Mouse (Mus musculus): ENCODE results near the gene Olfr710. TPM values are rescaled to one million over a fixed set of nuclear protein-coding genes. Genes with fewer than 3 reads are reported as not detected.
"Not testable (repeated sequence)": the region's sequence is repeated elsewhere in the genome, so short reads cannot be mapped to it uniquely, and the experiment has no call there.

Olfr710 gene
- polyA plus RNA-seq (2014; fragmentation: Nextera tagmentation; extraction: Ambion mirVana) = not detected in 2 replicates

DNA sequence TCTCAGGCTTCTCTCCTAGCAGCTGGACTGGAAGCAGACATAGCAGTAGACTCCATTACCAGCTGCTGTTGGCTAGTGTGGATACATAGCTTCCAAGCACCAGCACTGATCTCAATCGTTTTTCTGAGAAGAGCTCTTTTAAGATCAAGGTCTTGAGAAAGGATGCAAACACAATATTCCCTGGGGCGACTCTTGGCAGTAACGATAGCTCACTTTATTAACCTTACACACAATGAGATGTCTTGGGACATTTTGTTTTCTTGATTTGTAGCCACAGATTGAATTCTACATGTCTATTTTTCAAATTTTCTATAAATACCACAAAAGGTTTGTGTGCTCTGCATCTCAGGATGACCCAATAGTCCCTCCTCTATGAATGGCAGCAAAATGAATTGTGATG, at the start of gene Olfr710:
Gene Olfr710, minus strand, starts transcription at position 101 of the 400 bp plus-strand sequence.
- no peak for ATAC-seq (ENCODE audit: insufficient number of reproducible peaks, insufficient read depth, low FRiP score, low read depth)
- H3K9me3 ChIP-seq (ENCODE audit: control insufficient read depth, low read length) = no peaks in the 10 kb centered on the region
- H3K27ac ChIP-seq (replicated peaks in 1 of 2; ENCODE audit: control insufficient read depth in 1 of 2, insufficient read depth in 1 of 2, low read depth in 2 of 2, low read length in 2 of 2) = no peak within 1 kb of the TSS
- H3K27me3 ChIP-seq (ENCODE audit: control insufficient read depth, insufficient read depth, low read length) = no peaks in the 10 kb centered on the region
- 76% methylated on average over 3 of the region's 3 CpGs for WGBS
- H3K4me3 ChIP-seq (ENCODE audit: control insufficient read depth in 1 of 2, insufficient read depth in 1 of 2, low read depth in 1 of 2, low read length in 2 of 2) = no peak within 1 kb of the TSS
- H3K9ac ChIP-seq (ENCODE audit: low read length) = no peak within 1 kb of the TSS
- H3K4me1 ChIP-seq (ENCODE audit: control insufficient read depth in 2 of 2, insufficient read depth in 2 of 2, low read length in 2 of 2) = no peaks in the 10 kb centered on the region
- H3K4me2 ChIP-seq (ENCODE audit: low read length) = no peak within 1 kb of the TSS
- H3K36me3 ChIP-seq (ENCODE audit: control insufficient read depth, insufficient read depth, low read length) = no peaks in the 10 kb centered on the region

DNA sequence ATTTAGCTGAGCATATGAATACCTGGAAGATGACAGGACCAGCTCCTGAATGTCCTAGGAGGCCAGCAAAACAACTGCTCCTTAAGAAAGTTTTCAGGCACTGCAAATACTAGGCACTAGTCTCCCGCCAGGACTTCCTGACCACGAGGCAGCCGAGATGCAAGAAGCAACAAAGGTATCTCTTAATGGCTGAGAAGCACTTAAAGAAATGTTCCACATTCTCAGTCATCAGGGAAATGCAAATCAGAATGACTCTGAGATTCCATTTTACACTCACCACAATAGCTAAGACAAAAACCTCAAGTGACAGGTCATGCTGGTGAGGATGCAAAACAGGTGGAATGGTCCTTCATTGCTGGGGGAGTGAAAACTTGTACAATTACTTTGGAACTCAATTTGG, 37.1 kb upstream of the Olfr710 start:
- H3K9ac ChIP-seq (ENCODE audit: low read length) = no peak overlapping the region
- no peak for ATAC-seq (ENCODE audit: insufficient number of reproducible peaks, insufficient read depth, low FRiP score, low read depth)
- H3K27ac ChIP-seq (replicated peaks in 1 of 2; ENCODE audit: control insufficient read depth in 1 of 2, insufficient read depth in 1 of 2, low read depth in 2 of 2, low read length in 2 of 2) = no peak overlapping the region
- WGBS = 76% methylated on average over 3 of the region's 3 CpGs
- H3K36me3 ChIP-seq (ENCODE audit: control insufficient read depth, insufficient read depth, low read length) = no peaks in the 10 kb centered on the region
- H3K9me3 ChIP-seq (ENCODE audit: control insufficient read depth, low read length) = no peaks in the 10 kb centered on the region
- H3K4me2 ChIP-seq (ENCODE audit: low read length) = no peak overlapping the region
- H3K4me1 ChIP-seq (ENCODE audit: control insufficient read depth in 2 of 2, insufficient read depth in 2 of 2, low read length in 2 of 2) = no peaks in the 10 kb centered on the region
- no peak overlapping the region for H3K4me3 ChIP-seq (ENCODE audit: control insufficient read depth in 1 of 2, insufficient read depth in 1 of 2, low read depth in 1 of 2, low read length in 2 of 2)
- no peaks in the 10 kb centered on the region for H3K27me3 ChIP-seq (ENCODE audit: control insufficient read depth, insufficient read depth, low read length)

DNA sequence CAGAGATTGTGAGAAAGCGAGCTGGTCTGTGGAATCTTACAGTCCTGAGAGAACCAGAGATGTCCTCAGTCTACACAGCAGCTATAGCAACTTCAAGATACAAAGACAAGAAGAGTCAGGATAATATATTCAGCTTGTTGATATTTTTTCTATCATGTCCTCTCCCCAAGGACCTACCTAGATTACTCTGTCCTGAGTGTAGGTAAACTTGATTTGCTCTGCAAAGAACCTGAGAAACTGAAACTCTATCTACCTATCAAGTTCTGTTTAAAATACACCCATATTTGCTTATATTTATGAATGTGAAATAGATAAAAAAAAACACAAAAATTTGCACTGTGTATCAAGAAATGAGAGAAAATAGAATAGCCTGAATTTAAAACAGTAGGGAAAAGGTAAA, 27.2 kb upstream of the Olfr710 start, which contains the start of gene Olfr711:
Gene Olfr711, minus strand, starts transcription at position 101 of the 400 bp plus-strand sequence.
- Histone ChIP-seq H3K9me3 (ENCODE audit: control insufficient read depth, low read length) (no peaks in the 10 kb centered on the region), H3K27ac (replicated peaks in 1 of 2; ENCODE audit: control insufficient read depth in 1 of 2, insufficient read depth in 1 of 2, low read depth in 2 of 2, low read length in 2 of 2) (no peak within 1 kb of the TSS), H3K36me3 (ENCODE audit: control insufficient read depth, insufficient read depth, low read length) (no peaks in the 10 kb centered on the region), H3K9ac (ENCODE audit: low read length) (no peak within 1 kb of the TSS), H3K27me3 (ENCODE audit: control insufficient read depth, insufficient read depth, low read length) (no peaks in the 10 kb centered on the region), H3K4me3 (ENCODE audit: control insufficient read depth in 1 of 2, insufficient read depth in 1 of 2, low read depth in 1 of 2, low read length in 2 of 2) (no peak within 1 kb of the TSS), H3K4me2 (ENCODE audit: low read length) (no peak within 1 kb of the TSS), H3K4me1 (ENCODE audit: control insufficient read depth in 2 of 2, insufficient read depth in 2 of 2, low read length in 2 of 2) (no peaks in the 10 kb centered on the region)
- ATAC-seq (ENCODE audit: insufficient number of reproducible peaks, insufficient read depth, low FRiP score, low read depth) = no peak
- WGBS = 59% methylated on average over 1 of the region's 1 CpGs

DNA sequence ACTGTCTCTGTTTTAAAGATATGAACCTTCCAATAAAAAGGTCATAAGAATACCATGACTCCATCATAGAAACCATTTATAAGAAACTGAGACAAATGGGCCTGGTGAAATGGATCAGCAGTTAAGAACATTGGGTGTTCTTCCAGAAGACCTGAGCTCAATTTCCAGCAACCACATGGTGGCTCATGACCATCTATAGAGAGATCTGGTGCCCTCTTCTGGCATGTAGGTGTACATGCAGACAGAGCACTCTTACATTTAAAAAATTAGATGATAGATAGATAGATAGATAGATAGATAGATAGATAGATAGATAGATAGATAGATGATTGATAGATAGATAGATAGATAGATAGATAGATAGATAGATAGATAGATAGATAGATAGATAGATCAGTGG, 19.4 kb upstream of the Olfr710 start:
- ATAC-seq (ENCODE audit: insufficient number of reproducible peaks, insufficient read depth, low FRiP score, low read depth); H3K4me1 ChIP-seq (ENCODE audit: control insufficient read depth in 2 of 2, insufficient read depth in 2 of 2, low read length in 2 of 2); H3K9ac ChIP-seq (ENCODE audit: low read length); H3K36me3 ChIP-seq (ENCODE audit: control insufficient read depth, insufficient read depth, low read length); H3K27ac ChIP-seq (replicated peaks in 1 of 2; ENCODE audit: control insufficient read depth in 1 of 2, insufficient read depth in 1 of 2, low read depth in 2 of 2, low read length in 2 of 2); H3K4me2 ChIP-seq (ENCODE audit: low read length); H3K27me3 ChIP-seq (ENCODE audit: control insufficient read depth, insufficient read depth, low read length); H3K4me3 ChIP-seq (ENCODE audit: control insufficient read depth in 1 of 2, insufficient read depth in 1 of 2, low read depth in 1 of 2, low read length in 2 of 2); H3K9me3 ChIP-seq (ENCODE audit: control insufficient read depth, low read length): not testable (repeated sequence)

DNA sequence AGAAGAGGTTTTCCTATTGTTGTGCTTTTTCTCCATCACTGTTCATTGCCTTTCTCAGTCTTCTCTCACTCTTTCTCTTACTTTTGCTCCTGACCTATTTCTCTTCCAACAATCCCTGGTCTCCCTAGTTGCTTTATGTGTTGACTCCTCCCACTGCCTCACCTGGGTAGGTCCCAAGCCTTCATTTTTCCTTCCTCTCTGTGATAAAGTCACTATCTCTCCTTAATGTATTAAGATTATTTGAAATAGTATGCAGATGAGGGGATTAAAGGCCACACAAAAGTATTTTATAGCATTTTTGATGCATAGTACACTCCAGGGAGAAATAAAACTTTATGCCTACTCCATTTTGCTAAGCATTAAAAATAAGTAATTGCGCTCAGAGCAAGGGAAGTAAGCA, 15.7 kb upstream of the Olfr710 start, which contains the start of gene Olfr6:
Gene Olfr6, minus strand, starts transcription at position 101 of the 400 bp plus-strand sequence.
- no peaks in the 10 kb centered on the region for H3K9me3 ChIP-seq (ENCODE audit: control insufficient read depth, low read length)
- ATAC-seq (ENCODE audit: insufficient number of reproducible peaks, insufficient read depth, low FRiP score, low read depth) = no peak
- no peak within 1 kb of the TSS for H3K4me2 ChIP-seq (ENCODE audit: low read length)
- no peak within 1 kb of the TSS for H3K4me3 ChIP-seq (ENCODE audit: control insufficient read depth in 1 of 2, insufficient read depth in 1 of 2, low read depth in 1 of 2, low read length in 2 of 2)
- H3K9ac ChIP-seq (ENCODE audit: low read length) = no peak within 1 kb of the TSS
- no peaks in the 10 kb centered on the region for H3K36me3 ChIP-seq (ENCODE audit: control insufficient read depth, insufficient read depth, low read length)
- 73% methylated on average over 1 of the region's 1 CpGs for WGBS
- no peaks in the 10 kb centered on the region for H3K27me3 ChIP-seq (ENCODE audit: control insufficient read depth, insufficient read depth, low read length)
- H3K4me1 ChIP-seq (ENCODE audit: control insufficient read depth in 2 of 2, insufficient read depth in 2 of 2, low read length in 2 of 2) = no peaks in the 10 kb centered on the region
- no peak within 1 kb of the TSS for H3K27ac ChIP-seq (replicated peaks in 1 of 2; ENCODE audit: control insufficient read depth in 1 of 2, insufficient read depth in 1 of 2, low read depth in 2 of 2, low read length in 2 of 2)

- no peak within 1 kb of the TSS for H3K4me2 ChIP-seq (ENCODE audit: low read length)
- H3K9ac ChIP-seq (ENCODE audit: low read length) = no peak within 1 kb of the TSS
- H3K4me1 ChIP-seq (ENCODE audit: control insufficient read depth in 2 of 2, insufficient read depth in 2 of 2, low read length in 2 of 2) = no peaks in the 10 kb centered on the region
- no peaks in the 10 kb centered on the region for H3K36me3 ChIP-seq (ENCODE audit: control insufficient read depth, insufficient read depth, low read length)
- no peaks in the 10 kb centered on the region for H3K9me3 ChIP-seq (ENCODE audit: control insufficient read depth, low read length)
- no peak for ATAC-seq (ENCODE audit: insufficient number of reproducible peaks, insufficient read depth, low FRiP score, low read depth)
- no peak within 1 kb of the TSS for H3K4me3 ChIP-seq (ENCODE audit: control insufficient read depth in 1 of 2, insufficient read depth in 1 of 2, low read depth in 1 of 2, low read length in 2 of 2)
- H3K27ac ChIP-seq (replicated peaks in 1 of 2; ENCODE audit: control insufficient read depth in 1 of 2, insufficient read depth in 1 of 2, low read depth in 2 of 2, low read length in 2 of 2) = no peak within 1 kb of the TSS
- no peaks in the 10 kb centered on the region for H3K27me3 ChIP-seq (ENCODE audit: control insufficient read depth, insufficient read depth, low read length)
Observed at GRCm38 (mm10) chr7:106932119-106932518, 16.0 kb downstream of the Olfr710 start, which contains the start of gene Olfr709-ps1. Gene Olfr709-ps1 (minus strand): TSS chr7:106932219.

DNA sequence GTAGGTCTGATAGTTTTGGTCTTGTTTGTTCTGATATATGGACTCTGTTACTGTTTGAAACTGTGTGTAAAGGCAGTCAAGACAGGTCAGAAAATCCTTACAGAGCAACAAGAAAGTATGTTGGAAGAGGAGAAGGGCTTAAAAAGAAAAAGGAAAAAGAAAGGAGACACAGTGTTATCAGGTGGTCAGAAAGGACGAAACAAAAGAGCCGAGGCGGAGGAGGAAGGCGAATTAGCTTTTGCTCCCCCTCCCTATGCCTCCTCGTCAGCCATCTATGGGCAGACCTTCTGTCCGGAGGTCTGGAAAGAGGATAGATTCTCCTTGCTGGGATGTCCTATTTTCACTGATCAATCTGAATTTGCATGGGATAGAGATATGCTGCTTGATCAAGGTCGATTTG, 27.2 kb downstream of the Olfr710 start:
- not testable (repeated sequence) for H3K4me2 ChIP-seq (ENCODE audit: low read length); H3K4me3 ChIP-seq (ENCODE audit: control insufficient read depth in 1 of 2, insufficient read depth in 1 of 2, low read depth in 1 of 2, low read length in 2 of 2)
- WGBS = 63% methylated on average over 2 of the region's 7 CpGs

DNA sequence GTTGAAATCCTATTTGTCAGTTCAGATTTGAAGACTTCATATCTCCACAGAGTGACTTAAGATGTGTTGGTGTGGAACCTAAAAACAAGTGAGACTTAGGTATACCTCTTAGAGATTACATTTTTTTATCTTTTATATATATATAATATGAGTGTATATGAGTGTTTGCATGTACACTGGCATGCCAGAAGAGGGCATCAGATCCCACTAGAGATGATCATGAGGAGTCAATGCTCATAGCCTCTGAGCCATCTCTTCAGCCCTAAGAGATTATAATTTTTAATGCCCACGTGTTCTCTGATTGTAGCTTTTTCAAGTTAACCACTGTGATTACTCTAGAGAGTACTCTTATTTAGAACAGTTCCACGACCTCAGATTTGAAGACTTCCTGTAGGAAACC, 40.4 kb downstream of the Olfr710 start, which contains the start of gene Olfr1532-ps1:
Gene Olfr1532-ps1, plus strand, starts transcription at position 326 of the 400 bp plus-strand sequence.
- Histone ChIP-seq H3K9me3 (ENCODE audit: control insufficient read depth, low read length) (no peaks in the 10 kb centered on the region), H3K4me2 (ENCODE audit: low read length) (no peak within 1 kb of the TSS), H3K4me1 (ENCODE audit: control insufficient read depth in 2 of 2, insufficient read depth in 2 of 2, low read length in 2 of 2) (no peaks in the 10 kb centered on the region), H3K27ac (replicated peaks in 1 of 2; ENCODE audit: control insufficient read depth in 1 of 2, insufficient read depth in 1 of 2, low read depth in 2 of 2, low read length in 2 of 2) (no peak within 1 kb of the TSS), H3K27me3 (ENCODE audit: control insufficient read depth, insufficient read depth, low read length) (no peaks in the 10 kb centered on the region), H3K4me3 (ENCODE audit: control insufficient read depth in 1 of 2, insufficient read depth in 1 of 2, low read depth in 1 of 2, low read length in 2 of 2) (no peak within 1 kb of the TSS), H3K9ac (ENCODE audit: low read length) (no peak within 1 kb of the TSS), H3K36me3 (ENCODE audit: control insufficient read depth, insufficient read depth, low read length) (no peaks in the 10 kb centered on the region)
- no peak for ATAC-seq (ENCODE audit: insufficient number of reproducible peaks, insufficient read depth, low FRiP score, low read depth)
- WGBS = 54% methylated on average over 2 of the region's 2 CpGs

More for the DNA sequence above, 27.2 kb downstream of the Olfr710 start:
- not testable (repeated sequence) for H3K9me3 ChIP-seq (ENCODE audit: control insufficient read depth, low read length); H3K27ac ChIP-seq (replicated peaks in 1 of 2; ENCODE audit: control insufficient read depth in 1 of 2, insufficient read depth in 1 of 2, low read depth in 2 of 2, low read length in 2 of 2); H3K36me3 ChIP-seq (ENCODE audit: control insufficient read depth, insufficient read depth, low read length); H3K4me1 ChIP-seq (ENCODE audit: control insufficient read depth in 2 of 2, insufficient read depth in 2 of 2, low read length in 2 of 2); H3K9ac ChIP-seq (ENCODE audit: low read length); H3K27me3 ChIP-seq (ENCODE audit: control insufficient read depth, insufficient read depth, low read length); ATAC-seq (ENCODE audit: insufficient number of reproducible peaks, insufficient read depth, low FRiP score, low read depth)

Data from heart, embryonic 14.5 days (tissue).